Mouse (Mus musculus): ENCODE data around the gene Hs6st3. TPM values are rescaled to one million over a fixed set of nuclear protein-coding genes. Genes with fewer than 3 reads are reported as not detected.

Hs6st3 gene
- polyA plus RNA-seq, 1 experiment = 0.08 TPM

- H3K4me1 ChIP-seq (ENCODE audit: control insufficient read depth, insufficient read depth, low read length) = no peaks in the 10 kb centered on the region
- TF ChIP-seq POLR2A (IDR thresholded peaks at IDR 0.05; ENCODE audit: low read depth, low read length) = no peak
- no peak for TF ChIP-seq CTCF (conservative IDR thresholded peaks at IDR 0.05; ENCODE audit: insufficient read depth, insufficient read length, low read depth, low read length)
- no peaks in the 10 kb centered on the region for H3K27me3 ChIP-seq (replicated peaks; ENCODE audit: control insufficient read depth, insufficient read depth, low read length)
- no peaks in the 10 kb centered on the region for H3K36me3 ChIP-seq (ENCODE audit: control insufficient read depth, insufficient read depth, low read length)
- DNase-seq = no peak
- 85% methylated on average over 6 of the region's 6 CpGs for WGBS
- no peak overlapping the region for H3K27ac ChIP-seq (ENCODE audit: insufficient read depth, low read depth, low read length)
- no peak overlapping the region for H3K4me3 ChIP-seq (ENCODE audit: insufficient read depth, low read depth, low read length)
Observed at GRCm38 (mm10) chr14:119725102-119725501, 587.0 kb downstream of the Hs6st3 start.

- Histone ChIP-seq H3K36me3 (ENCODE audit: control insufficient read depth, insufficient read depth, low read length) (no peaks in the 10 kb centered on the region), H3K27ac (ENCODE audit: insufficient read depth, low read depth, low read length) (no peak overlapping the region), H3K4me1 (ENCODE audit: control insufficient read depth, insufficient read depth, low read length) (no peaks in the 10 kb centered on the region), H3K4me3 (ENCODE audit: insufficient read depth, low read depth, low read length) (no peak overlapping the region), H3K27me3 (replicated peaks; ENCODE audit: control insufficient read depth, insufficient read depth, low read length) (no peaks in the 10 kb centered on the region)
- no peak for DNase-seq
- WGBS = 83% methylated on average over 7 of the region's 7 CpGs
- TF ChIP-seq CTCF (conservative IDR thresholded peaks at IDR 0.05; ENCODE audit: insufficient read depth, insufficient read length, low read depth, low read length) (no peak), POLR2A (IDR thresholded peaks at IDR 0.05; ENCODE audit: low read depth, low read length) (no peak)
Observed at GRCm38 (mm10) chr14:119731436-119732080, 593.4 kb downstream of the Hs6st3 start.

- 93% methylated on average over 4 of the region's 4 CpGs for WGBS
- Histone ChIP-seq H3K27ac (ENCODE audit: insufficient read depth, low read depth, low read length) (no peak overlapping the region), H3K27me3 (replicated peaks; ENCODE audit: control insufficient read depth, insufficient read depth, low read length) (no peaks in the 10 kb centered on the region), H3K4me3 (ENCODE audit: insufficient read depth, low read depth, low read length) (no peak overlapping the region), H3K4me1 (ENCODE audit: control insufficient read depth, insufficient read depth, low read length) (no peaks in the 10 kb centered on the region), H3K36me3 (ENCODE audit: control insufficient read depth, insufficient read depth, low read length) (no peaks in the 10 kb centered on the region)
- no peak for TF ChIP-seq CTCF (conservative IDR thresholded peaks at IDR 0.05; ENCODE audit: insufficient read depth, insufficient read length, low read depth, low read length)
- no peak for TF ChIP-seq POLR2A (IDR thresholded peaks at IDR 0.05; ENCODE audit: low read depth, low read length)
- no peak for DNase-seq
Observed at GRCm38 (mm10) chr14:119732219-119732618, 594.1 kb downstream of the Hs6st3 start.

DNA sequence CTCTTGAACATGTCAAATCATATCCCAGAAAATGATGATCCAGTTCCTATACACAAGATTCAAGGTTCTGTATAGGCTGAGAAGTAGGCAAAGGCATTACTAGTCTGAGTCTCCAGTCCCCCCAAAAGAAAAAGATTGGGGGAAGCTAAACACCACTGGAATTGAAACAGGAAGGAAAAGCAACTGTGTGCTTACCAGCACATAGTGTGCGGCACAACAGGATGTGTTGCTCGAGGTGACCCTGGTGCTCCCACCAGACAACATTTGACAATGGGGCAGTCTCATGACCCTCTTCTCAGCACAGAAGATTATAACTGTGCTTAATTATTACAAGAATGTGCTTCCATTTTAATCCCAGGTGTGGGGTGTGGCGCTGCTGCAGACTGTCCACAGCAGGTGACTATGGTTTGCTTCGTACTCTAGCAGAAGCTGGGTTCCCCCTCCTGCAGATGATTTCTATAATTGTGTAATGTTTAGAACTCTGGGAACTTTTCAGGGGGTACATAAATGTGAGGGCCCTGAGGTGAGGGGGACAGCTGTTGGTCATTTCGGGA lies 599.3 kb downstream of the Hs6st3 start:
- H3K27ac ChIP-seq (ENCODE audit: insufficient read depth, low read depth, low read length) = no peak overlapping the region
- WGBS = 69% methylated on average over 5 of the region's 5 CpGs
- H3K36me3 ChIP-seq (ENCODE audit: control insufficient read depth, insufficient read depth, low read length) = no peaks in the 10 kb centered on the region
- no peaks in the 10 kb centered on the region for H3K27me3 ChIP-seq (replicated peaks; ENCODE audit: control insufficient read depth, insufficient read depth, low read length)
- H3K4me1 ChIP-seq (ENCODE audit: control insufficient read depth, insufficient read depth, low read length) = no peaks in the 10 kb centered on the region
- TF ChIP-seq CTCF (conservative IDR thresholded peaks at IDR 0.05; ENCODE audit: insufficient read depth, insufficient read length, low read depth, low read length) (no peak), POLR2A (IDR thresholded peaks at IDR 0.05; ENCODE audit: low read depth, low read length) (no peak)
- no peak for DNase-seq
- H3K4me3 ChIP-seq (ENCODE audit: insufficient read depth, low read depth, low read length) = no peak overlapping the region

GRCm38 (mm10) chr14:119741791-119742190 lies 603.6 kb downstream of the Hs6st3 start:
- Histone ChIP-seq H3K27ac (ENCODE audit: insufficient read depth, low read depth, low read length) (no peak overlapping the region), H3K27me3 (replicated peaks; ENCODE audit: control insufficient read depth, insufficient read depth, low read length) (no peaks in the 10 kb centered on the region), H3K36me3 (ENCODE audit: control insufficient read depth, insufficient read depth, low read length) (no peaks in the 10 kb centered on the region), H3K4me3 (ENCODE audit: insufficient read depth, low read depth, low read length) (no peak overlapping the region), H3K4me1 (ENCODE audit: control insufficient read depth, insufficient read depth, low read length) (no peaks in the 10 kb centered on the region)
- no peak for DNase-seq
- WGBS = 84% methylated on average over 1 of the region's 1 CpGs
- TF ChIP-seq POLR2A (IDR thresholded peaks at IDR 0.05; ENCODE audit: low read depth, low read length) (no peak), CTCF (conservative IDR thresholded peaks at IDR 0.05; ENCODE audit: insufficient read depth, insufficient read length, low read depth, low read length) (no peak)

- no peak for DNase-seq
- Histone ChIP-seq H3K4me1 (ENCODE audit: control insufficient read depth, insufficient read depth, low read length) (no peaks in the 10 kb centered on the region), H3K4me3 (ENCODE audit: insufficient read depth, low read depth, low read length) (no peak overlapping the region), H3K27me3 (replicated peaks; ENCODE audit: control insufficient read depth, insufficient read depth, low read length) (no peaks in the 10 kb centered on the region), H3K36me3 (ENCODE audit: control insufficient read depth, insufficient read depth, low read length) (no peaks in the 10 kb centered on the region), H3K27ac (ENCODE audit: insufficient read depth, low read depth, low read length) (no peak overlapping the region)
- TF ChIP-seq POLR2A (IDR thresholded peaks at IDR 0.05; ENCODE audit: low read depth, low read length) (no peak), CTCF (conservative IDR thresholded peaks at IDR 0.05; ENCODE audit: insufficient read depth, insufficient read length, low read depth, low read length) (no peak)
- 88% methylated on average over 7 of the region's 7 CpGs for WGBS
Observed at GRCm38 (mm10) chr14:119761376-119761775, 623.2 kb downstream of the Hs6st3 start.

DNA sequence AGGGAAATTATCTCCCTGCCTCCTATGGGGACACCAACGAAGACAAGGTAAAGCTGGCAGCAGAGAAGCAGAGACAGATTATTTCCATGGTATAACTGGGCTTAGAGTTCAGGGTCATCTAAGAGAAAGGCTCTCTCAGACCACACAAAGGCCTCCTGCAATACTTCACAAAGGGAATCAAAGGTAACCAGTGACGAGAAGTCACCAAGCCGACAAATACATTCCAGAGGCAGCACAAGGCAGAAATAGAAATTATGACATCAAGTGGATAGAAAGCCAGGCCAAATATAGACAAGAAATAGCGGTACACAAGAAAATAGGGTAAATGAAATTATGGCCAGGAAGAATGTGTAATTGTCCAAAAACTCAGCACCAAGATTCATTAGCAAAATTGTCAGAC lies 633.9 kb downstream of the Hs6st3 start:
- no peak overlapping the region for H3K4me3 ChIP-seq (ENCODE audit: insufficient read depth, low read depth, low read length)
- no peak for DNase-seq
- no peaks in the 10 kb centered on the region for H3K27me3 ChIP-seq (replicated peaks; ENCODE audit: control insufficient read depth, insufficient read depth, low read length)
- WGBS = 77% methylated on average over 4 of the region's 4 CpGs
- H3K4me1 ChIP-seq (ENCODE audit: control insufficient read depth, insufficient read depth, low read length) = no peaks in the 10 kb centered on the region
- TF ChIP-seq POLR2A (IDR thresholded peaks at IDR 0.05; ENCODE audit: low read depth, low read length) = no peak
- TF ChIP-seq CTCF (conservative IDR thresholded peaks at IDR 0.05; ENCODE audit: insufficient read depth, insufficient read length, low read depth, low read length) = no peak
- no peaks in the 10 kb centered on the region for H3K36me3 ChIP-seq (ENCODE audit: control insufficient read depth, insufficient read depth, low read length)
- no peak overlapping the region for H3K27ac ChIP-seq (ENCODE audit: insufficient read depth, low read depth, low read length)

All from kidney, adult 2 months (tissue).